Mouse (Mus musculus) limb, embryonic 12.5 days (tissue): Measurements from ENCODE around the gene Bdnf. TPM values are rescaled to one million over a fixed set of nuclear protein-coding genes. Genes with fewer than 3 reads are reported as not detected.
A peak's percentile ranks its signal among the peaks of the same experiment; 100 is the strongest.

Experiments
- ATAC-seq: fragments of 200-750 bp; cut with Nextera tagmentation; 2 replicates; pipeline ENCODE4 v1.8.0; 2017; ENCODE audit warnings: low read depth, moderate TSS enrichment; ENCODE audit not compliant: insufficient number of reproducible peaks, insufficient read depth, low FRiP score, low TSS enrichment
- H3K27ac ChIP-seq: fragments of 300-500 bp; sonication (generic); 2 replicates; pipeline ENCODE4 v1.5.1; 2016; ENCODE audit warnings: mild to moderate bottlenecking, moderate library complexity
- H3K27me3 ChIP-seq: fragments of 300-500 bp; sonication (generic); 2 replicates; pipeline ENCODE4 v1.6.1; 2016; ENCODE audit warnings: mild to moderate bottlenecking, moderate library complexity
- H3K36me3 ChIP-seq: fragments of 300-500 bp; sonication (generic); 2 replicates; pipeline ENCODE4 v1.6.1; 2016; ENCODE audit warnings: mild to moderate bottlenecking, moderate library complexity
- H3K4me1 ChIP-seq: fragments of 300-500 bp; sonication (generic); replicated peaks from 2 replicates; pipeline ENCODE4 v1.6.1; 2016
- H3K4me2 ChIP-seq: fragments of 300-500 bp; sonication (generic); 2 replicates; pipeline ENCODE4 v1.6.1; 2016; ENCODE audit warnings: mild to moderate bottlenecking, moderate library complexity
- H3K4me3 ChIP-seq: fragments of 300-500 bp; sonication (generic); replicated peaks from 2 replicates; pipeline ENCODE4 v1.5.1; 2016; ENCODE audit warnings: mild to moderate bottlenecking
- H3K9ac ChIP-seq: fragments of 300-500 bp; sonication (generic); replicated peaks from 2 replicates; pipeline ENCODE4 v1.6.1; 2016; ENCODE audit warnings: mild to moderate bottlenecking, moderate library complexity
- H3K9me3 ChIP-seq: fragments of 300-500 bp; sonication (generic); 2 replicates; pipeline ENCODE4 v1.6.1; 2016; ENCODE audit warnings: mild to moderate bottlenecking, moderate library complexity
- WGBS: fragments of 180-500 bp; shearing (Covaris S2); methylation state at CpG from one replicate; pipeline ENCODE4 v1.1.7; 2016; 5-methylcytosine and 5-hydroxymethylcytosine counted together
- polyA plus RNA-seq: library from polyadenylated mRNA; unstranded; fragments of >200 nt; fragmentation: Nextera tagmentation; extraction: Ambion mirVana; gene quantifications from 2 replicates; pipeline ENCODE4 v1.2.1, GENCODE M21; 2016

Gene Bdnf
- polyA plus RNA-seq, 1 experiment from 2014 or later = 4.5 TPM

DNA sequence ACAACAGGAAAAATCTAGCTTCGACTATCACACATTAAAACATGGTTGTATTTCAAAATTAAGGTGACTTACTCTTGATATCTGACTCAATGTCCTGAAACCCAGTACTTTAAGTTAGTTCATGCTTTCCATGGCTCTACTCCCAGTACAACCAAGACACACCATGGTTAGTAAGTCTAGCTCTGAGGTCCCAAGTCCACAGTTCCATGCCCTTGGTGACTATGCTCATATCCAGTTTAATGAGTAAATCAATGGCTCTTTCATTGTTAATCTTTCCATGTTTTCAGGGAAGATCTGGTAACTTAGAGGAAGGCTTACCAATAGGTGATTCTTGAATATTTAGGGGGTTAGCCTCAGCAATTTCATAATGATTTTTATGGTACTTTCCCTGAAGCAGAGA, 14.2 kb downstream of the Bdnf start:
- Histone ChIP-seq H3K27ac (no peak overlapping the region), H3K36me3 (no peaks in the 10 kb centered on the region), H3K9me3 (no peaks in the 10 kb centered on the region), H3K27me3 (peaks cover 17% of the 10 kb centered on the region; the same call in 1 of the 2 replicates), H3K4me3 (no peak overlapping the region), H3K9ac (no peak overlapping the region), H3K4me1 (peaks cover 14% of the 10 kb centered on the region; the same call in 1 of the 2 replicates), H3K4me2 (no peak overlapping the region)
- 78% methylated on average over 1 of the region's 1 CpGs for WGBS
- no peak for ATAC-seq

DNA sequence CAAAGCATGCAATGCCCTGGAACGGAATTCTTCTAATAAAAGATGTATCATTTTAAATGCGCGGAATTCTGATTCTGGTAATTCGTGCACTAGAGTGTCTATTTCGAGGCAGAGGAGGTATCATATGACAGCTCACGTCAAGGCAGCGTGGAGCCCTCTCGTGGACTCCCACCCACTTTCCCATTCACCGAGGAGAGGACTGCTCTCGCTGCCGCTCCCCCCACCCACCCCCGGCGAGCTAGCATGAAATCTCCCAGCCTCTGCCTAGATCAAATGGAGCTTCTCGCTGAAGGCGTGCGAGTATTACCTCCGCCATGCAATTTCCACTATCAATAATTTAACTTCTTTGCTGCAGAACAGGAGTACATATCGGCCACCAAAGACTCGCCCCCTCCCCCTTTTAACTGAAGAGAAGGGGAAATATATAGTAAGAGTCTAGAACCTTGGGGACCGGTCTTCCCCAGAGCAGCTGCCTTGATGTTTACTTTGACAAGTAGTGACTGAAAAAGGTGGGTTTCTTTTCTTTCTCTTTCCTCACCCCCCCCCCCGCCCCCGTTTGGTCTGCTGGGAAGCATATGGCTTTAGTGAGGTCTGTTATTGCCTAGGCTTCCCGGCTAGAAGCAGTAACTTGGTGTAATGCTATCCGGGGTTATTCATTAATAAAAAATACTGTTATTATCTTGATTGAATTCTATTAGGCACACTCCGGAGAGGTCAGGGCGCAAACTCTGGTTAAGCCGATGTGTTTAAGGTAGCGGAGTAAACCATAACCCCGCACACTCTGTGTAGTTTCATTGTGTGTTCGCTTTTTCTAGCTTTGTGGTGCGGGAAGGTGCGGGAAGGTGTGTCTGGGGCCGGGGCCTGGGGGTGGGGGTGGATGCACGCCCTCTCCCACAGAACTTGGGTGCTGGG, 18.0 kb downstream of the Bdnf start:
- peak overlapping the region; percentile 69; the same call in 1 of the 2 replicates for H3K9ac ChIP-seq
- H3K36me3 ChIP-seq = no peaks in the 10 kb centered on the region
- H3K27ac ChIP-seq = no peak overlapping the region
- ATAC-seq = peak; percentile 20; the same call in 1 of the 2 replicates
- no peaks in the 10 kb centered on the region for H3K9me3 ChIP-seq
- peak overlapping the region; percentile 90 for H3K4me2 ChIP-seq
- WGBS = 3% methylated on average over 34 of the region's 34 CpGs
- H3K4me3 ChIP-seq = peak overlapping the region; percentile 62
- peaks cover 39% of the 10 kb centered on the region for H3K4me1 ChIP-seq
- peaks cover 28% of the 10 kb centered on the region; the same call in 1 of the 2 replicates for H3K27me3 ChIP-seq

DNA sequence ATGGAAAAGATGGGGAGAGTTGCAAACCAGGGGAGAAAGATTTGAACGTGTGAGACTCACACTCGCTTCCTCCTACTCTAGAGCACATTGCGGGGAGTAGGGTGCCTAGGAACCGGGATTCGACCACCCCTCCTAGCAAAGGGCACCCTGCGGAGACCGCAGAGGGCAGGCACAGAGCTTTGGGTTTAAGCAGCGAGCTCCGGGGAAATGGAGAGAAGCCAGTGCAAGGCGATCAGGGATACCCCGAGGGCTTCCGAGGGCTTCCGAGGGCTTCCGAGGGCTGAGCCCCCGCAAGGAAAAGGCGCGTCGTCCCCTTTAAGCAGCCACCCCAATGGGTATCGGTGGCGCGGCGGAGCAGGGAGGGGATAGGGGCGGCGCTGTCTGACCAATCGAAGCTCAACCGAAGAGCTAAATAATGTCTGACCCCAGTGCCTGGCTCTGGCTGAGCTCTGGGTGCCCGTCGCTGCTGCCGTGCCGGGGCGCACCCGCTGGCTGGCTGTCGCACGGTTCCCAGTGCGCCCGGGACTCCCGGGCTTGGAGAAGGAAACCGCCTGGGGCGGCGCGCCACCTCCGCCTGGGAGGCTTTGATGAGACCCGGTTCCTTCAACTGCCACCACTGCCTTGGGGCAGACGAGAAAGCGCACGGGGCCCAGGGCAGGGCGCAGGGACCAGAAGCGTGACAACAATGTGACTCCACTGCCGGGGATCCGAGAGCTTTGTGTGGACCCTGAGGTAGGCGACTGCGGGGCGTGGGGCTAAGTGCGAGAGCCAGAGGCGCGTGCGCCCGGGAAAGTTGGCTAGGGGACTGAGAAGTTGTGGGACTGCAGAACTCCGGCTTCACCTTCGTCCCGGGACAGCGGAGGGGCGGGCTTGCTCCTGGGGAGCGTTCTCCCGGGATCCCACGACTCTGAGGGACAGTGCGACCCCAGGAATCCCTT, 18.9 kb downstream of the Bdnf start:
- WGBS = under 1% methylated on average over 67 of the region's 67 CpGs
- peak; percentile 75 for ATAC-seq
- H3K9ac ChIP-seq = peak overlapping the region; percentile 69
- no peaks in the 10 kb centered on the region for H3K36me3 ChIP-seq
- H3K4me3 ChIP-seq = peak overlapping the region; percentile 62
- peak overlapping the region; percentile 90 for H3K4me2 ChIP-seq
- H3K27ac ChIP-seq = peak overlapping the region; percentile 12; the same call in 1 of the 2 replicates
- no peaks in the 10 kb centered on the region for H3K9me3 ChIP-seq
- H3K4me1 ChIP-seq = peaks cover 40% of the 10 kb centered on the region
- H3K27me3 ChIP-seq = peaks cover 28% of the 10 kb centered on the region; the same call in 1 of the 2 replicates

DNA sequence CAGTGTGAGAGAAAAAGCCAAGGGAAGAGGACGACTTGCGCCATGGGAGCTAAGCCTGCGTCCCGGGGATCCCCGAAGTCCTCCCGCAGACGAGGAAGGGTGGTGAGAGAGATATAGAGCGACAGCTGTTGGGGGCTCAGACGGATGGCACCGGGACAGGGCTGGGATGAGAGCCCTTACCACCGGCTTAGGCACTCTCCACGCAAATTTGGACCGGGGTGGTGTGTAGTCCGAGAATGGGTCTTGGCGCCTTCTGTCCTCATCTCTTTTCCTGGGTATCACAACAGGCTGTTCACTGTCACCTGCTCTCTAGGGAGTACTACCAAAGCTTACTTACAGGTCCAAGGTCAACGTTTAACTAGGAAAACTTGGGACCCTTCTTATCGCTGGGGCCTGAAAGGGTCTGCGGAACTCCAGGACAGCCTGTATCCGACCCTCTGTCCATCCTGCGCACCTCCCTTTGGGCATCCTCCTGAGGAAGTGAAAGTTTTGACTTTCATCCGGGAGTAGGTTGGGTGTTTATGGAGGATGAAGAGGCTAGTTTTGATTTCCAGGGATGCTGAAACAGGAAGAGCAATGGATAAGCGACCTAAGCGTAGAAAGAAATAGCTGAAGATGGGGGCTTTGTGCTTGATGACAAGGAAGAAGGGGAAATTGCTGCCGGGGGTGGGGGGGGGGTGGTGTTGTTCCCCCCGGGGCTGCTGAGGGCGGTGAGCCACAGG, 19.8 kb downstream of the Bdnf start:
- Histone ChIP-seq H3K4me2 (peak overlapping the region; percentile 90), H3K4me3 (peak overlapping the region; percentile 62), H3K36me3 (no peaks in the 10 kb centered on the region), H3K4me1 (peaks cover 44% of the 10 kb centered on the region), H3K27ac (peak overlapping the region; percentile 12; the same call in 1 of the 2 replicates), H3K9ac (peak overlapping the region; percentile 69), H3K27me3 (peaks cover 28% of the 10 kb centered on the region; the same call in 1 of the 2 replicates), H3K9me3 (no peaks in the 10 kb centered on the region)
- peak; percentile 33 for ATAC-seq
- WGBS = under 1% methylated on average over 26 of the region's 26 CpGs

DNA sequence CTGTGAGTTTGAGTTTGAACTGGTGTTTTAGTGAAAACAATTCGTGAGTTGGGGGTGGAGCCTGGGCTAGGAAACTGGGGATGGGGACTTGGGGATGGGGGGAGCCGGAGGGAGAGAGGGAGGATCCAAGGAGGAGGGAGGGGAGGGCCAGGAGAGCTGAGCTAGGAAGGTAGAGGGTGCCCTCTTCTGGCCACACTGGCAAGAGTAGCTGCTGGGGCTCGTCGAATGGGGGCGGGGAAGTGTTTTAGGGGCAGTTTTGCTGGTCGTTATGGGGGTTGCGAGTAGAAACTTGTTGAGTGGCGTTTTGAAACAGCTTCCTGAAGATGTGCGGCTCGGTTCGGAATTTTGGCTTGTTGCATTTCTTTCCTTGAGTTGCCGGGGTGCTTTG, 20.3 kb downstream of the Bdnf start:
- Histone ChIP-seq H3K27me3 (peaks cover 28% of the 10 kb centered on the region; the same call in 1 of the 2 replicates), H3K4me2 (peak overlapping the region; percentile 90), H3K9ac (peak overlapping the region; percentile 69; the same call in 1 of the 2 replicates), H3K9me3 (no peaks in the 10 kb centered on the region), H3K36me3 (no peaks in the 10 kb centered on the region), H3K27ac (no peak overlapping the region), H3K4me1 (peaks cover 44% of the 10 kb centered on the region), H3K4me3 (peak overlapping the region; percentile 62)
- WGBS = 2% methylated on average over 12 of the region's 12 CpGs
- ATAC-seq = peak; percentile 56; the same call in 1 of the 2 replicates

DNA sequence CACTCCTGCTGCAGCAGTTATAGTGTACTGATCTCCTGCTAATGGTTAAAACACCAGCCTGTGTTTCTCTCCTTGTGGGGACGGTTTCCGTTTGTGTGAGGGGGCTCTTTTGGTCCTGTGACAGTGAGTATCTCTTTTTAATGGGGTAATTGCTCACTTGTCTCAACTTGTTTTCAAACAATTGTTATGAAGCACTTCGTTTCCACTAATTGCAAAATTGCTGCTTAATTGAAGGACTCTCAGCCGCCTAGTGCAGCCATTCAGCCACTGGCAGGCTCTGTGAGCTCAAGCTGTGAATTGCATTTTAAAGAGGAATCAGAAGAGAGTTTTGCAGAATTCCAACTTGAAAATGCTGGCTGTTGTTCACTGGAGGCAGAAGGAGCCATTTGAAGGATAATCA, 22.7 kb downstream of the Bdnf start:
- Histone ChIP-seq H3K36me3 (no peaks in the 10 kb centered on the region), H3K9ac (no peak overlapping the region), H3K9me3 (no peaks in the 10 kb centered on the region), H3K27me3 (peaks cover 22% of the 10 kb centered on the region; the same call in 1 of the 2 replicates), H3K4me1 (peaks cover 43% of the 10 kb centered on the region), H3K27ac (no peak overlapping the region), H3K4me3 (no peak overlapping the region), H3K4me2 (peak overlapping the region; percentile 26)
- no peak for ATAC-seq
- WGBS = 5% methylated on average over 4 of the region's 4 CpGs

DNA sequence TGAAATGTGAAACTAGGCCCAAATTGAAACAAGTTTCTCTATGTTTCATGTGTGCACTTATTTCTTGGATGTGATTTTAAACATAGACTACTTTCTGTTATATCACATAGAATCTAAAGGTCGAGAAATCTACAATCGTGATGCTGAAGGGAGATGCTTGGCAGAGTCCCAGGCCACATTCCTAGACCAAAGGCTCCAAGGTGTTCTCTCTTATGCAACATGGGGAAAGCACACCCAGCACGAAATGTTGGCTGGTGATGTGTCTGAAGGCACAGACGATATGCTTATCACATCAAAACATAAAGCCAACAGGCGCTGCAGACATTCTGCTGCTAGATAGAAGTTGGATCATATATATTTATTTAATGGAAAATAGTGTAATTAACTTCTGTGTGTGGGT, 25.8 kb downstream of the Bdnf start:
- H3K9ac ChIP-seq = no peak overlapping the region
- H3K36me3 ChIP-seq = no peaks in the 10 kb centered on the region
- WGBS = 56% methylated on average over 5 of the region's 5 CpGs
- H3K4me2 ChIP-seq = no peak overlapping the region
- no peak for ATAC-seq
- H3K4me1 ChIP-seq = peaks cover 21% of the 10 kb centered on the region
- H3K4me3 ChIP-seq = no peak overlapping the region
- H3K9me3 ChIP-seq = no peaks in the 10 kb centered on the region
- H3K27me3 ChIP-seq = no peaks in the 10 kb centered on the region
- H3K27ac ChIP-seq = no peak overlapping the region

DNA sequence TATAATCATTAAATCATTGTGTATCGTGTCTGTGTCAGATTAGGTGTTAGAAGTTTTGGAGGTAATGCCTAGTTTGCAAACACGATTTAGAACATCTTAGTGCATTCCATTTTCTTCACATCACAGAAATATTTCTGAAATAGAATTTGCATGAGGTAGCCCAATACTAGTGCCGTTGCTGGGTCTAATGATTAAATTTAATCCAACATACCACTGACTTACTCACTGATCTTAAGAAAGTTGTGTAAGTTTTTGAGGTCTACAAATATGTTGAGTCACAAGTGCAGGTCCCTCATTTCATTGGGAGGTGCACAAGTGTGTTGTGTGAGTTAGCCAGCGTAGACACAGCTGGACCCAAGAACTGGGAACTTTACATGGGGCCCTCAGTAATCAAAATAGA, 29.1 kb downstream of the Bdnf start:
- no peak for ATAC-seq
- 78% methylated on average over 4 of the region's 4 CpGs for WGBS
- Histone ChIP-seq H3K9me3 (no peaks in the 10 kb centered on the region), H3K4me1 (0 out of 2 replicates have a peak, but pooled peaks cover 5% of the 10 kb centered on the region), H3K27me3 (no peaks in the 10 kb centered on the region), H3K27ac (no peak overlapping the region), H3K9ac (no peak overlapping the region), H3K36me3 (no peaks in the 10 kb centered on the region), H3K4me3 (no peak overlapping the region), H3K4me2 (no peak overlapping the region)

DNA sequence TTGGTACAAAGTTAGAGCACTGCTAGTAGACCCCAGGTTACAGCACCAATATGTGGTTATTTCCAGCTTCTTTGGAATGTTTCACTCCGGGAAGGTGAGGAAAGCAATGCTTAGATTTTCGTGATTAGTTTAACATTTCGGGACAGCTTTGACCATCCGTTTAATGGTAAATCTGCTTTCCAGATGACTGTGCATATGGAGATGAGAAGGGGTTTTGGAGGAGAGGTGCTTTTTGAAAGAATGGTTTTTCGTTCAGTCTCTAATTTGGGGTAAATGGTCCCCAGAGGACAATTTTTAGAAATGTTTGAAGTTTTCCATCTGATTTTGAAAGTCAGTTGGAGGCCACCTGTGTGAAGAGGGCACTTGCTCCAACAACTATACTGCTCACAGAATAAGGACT, 29.6 kb downstream of the Bdnf start:
- WGBS = 56% methylated on average over 5 of the region's 5 CpGs
- no peak overlapping the region for H3K4me2 ChIP-seq
- peak; percentile 59 for ATAC-seq

DNA sequence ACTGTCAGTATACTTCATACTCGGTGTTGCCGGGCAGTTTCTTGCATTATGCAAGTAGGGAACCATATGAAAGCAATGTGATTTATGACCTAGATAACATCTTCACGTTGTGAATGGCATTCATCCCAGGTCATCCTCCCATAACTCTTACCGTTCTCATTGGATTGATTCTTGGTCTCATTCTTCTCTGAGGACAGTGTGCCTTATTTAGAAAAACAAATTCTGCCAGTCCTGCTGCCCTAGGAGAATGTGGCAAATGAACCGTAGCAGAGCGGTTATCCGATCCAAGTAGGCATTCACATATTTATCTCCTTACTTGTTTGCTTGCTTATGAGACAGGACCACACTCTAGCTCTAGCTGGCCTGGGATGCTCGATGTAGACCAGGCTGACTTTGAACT, 32.0 kb downstream of the Bdnf start:
- H3K9ac ChIP-seq = no peak overlapping the region
- H3K27ac ChIP-seq = no peak overlapping the region
- H3K4me1 ChIP-seq = 0 out of 2 replicates have a peak, but pooled peaks cover 2% of the 10 kb centered on the region
- no peak overlapping the region for H3K4me2 ChIP-seq
- H3K4me3 ChIP-seq = no peak overlapping the region
- no peaks in the 10 kb centered on the region for H3K9me3 ChIP-seq
- no peaks in the 10 kb centered on the region for H3K36me3 ChIP-seq
- no peak for ATAC-seq
- H3K27me3 ChIP-seq = no peaks in the 10 kb centered on the region
- 86% methylated on average over 8 of the region's 8 CpGs for whole genome bisulfite sequencing

More for the DNA sequence above, 29.6 kb downstream of the Bdnf start:
- Histone ChIP-seq H3K4me1 (0 out of 2 replicates have a peak, but pooled peaks cover 2% of the 10 kb centered on the region), H3K9ac (no peak overlapping the region), H3K9me3 (no peaks in the 10 kb centered on the region), H3K4me3 (no peak overlapping the region), H3K27me3 (no peaks in the 10 kb centered on the region), H3K27ac (no peak overlapping the region), H3K36me3 (no peaks in the 10 kb centered on the region)
